Mouse (Mus musculus) bone marrow macrophage, adult 2 months (primary cell): ENCODE results near the gene 4931414P19Rik. TPM values are rescaled to one million over a fixed set of nuclear protein-coding genes. Genes with fewer than 3 reads are reported as not detected.

Source experiments
- H3K27ac ChIP-seq: 2 replicates; pipeline ENCODE4 v1.5.1; 2012; ENCODE audit warnings: low read depth, low read length; ENCODE audit not compliant: insufficient read depth
- H3K4me1 ChIP-seq: 2 replicates; pipeline ENCODE4 v1.6.1; 2012; ENCODE audit warnings: low read length; ENCODE audit not compliant: control insufficient read depth, insufficient read depth
- H3K4me3 ChIP-seq: 2 replicates; pipeline ENCODE4 v1.5.1; 2012; ENCODE audit warnings: mild to moderate bottlenecking, low read length, moderate library complexity; ENCODE audit not compliant: insufficient read depth
- CTCF ChIP-seq: IDR thresholded peaks from 2 replicates; pipeline ENCODE4 v1.5.1; 2012; ENCODE audit warnings: low read depth, mild to moderate bottlenecking, low read length, moderate library complexity
- POLR2A ChIP-seq: IDR thresholded peaks from 2 replicates; pipeline ENCODE4 v1.6.1; 2012; ENCODE audit warnings: mild to moderate bottlenecking, low read depth, low read length, borderline replicate concordance
- polyA plus RNA-seq: library from polyadenylated mRNA; stranded (reverse); fragments of >200 nt; gene quantifications from 2 replicates; pipeline ENCODE4 v1.2.4, GENCODE M21; 2012; ENCODE audit not compliant: missing spikeins, insufficient read depth, insufficient read length

Gene 4931414P19Rik
- polyA plus RNA-seq, 1 experiment: 4.1 TPM

- TF ChIP-seq CTCF: no peak
- no peak for TF ChIP-seq POLR2A
- H3K4me1 ChIP-seq: peaks cover 4% of the 10 kb centered on the region; the same call in 1 of the 2 replicates
- no peak overlapping the region for H3K4me3 ChIP-seq
- no peak overlapping the region for H3K27ac ChIP-seq
Measured at GRCm38 (mm10) chr14:54610648-54611047, 4.9 kb upstream of the 4931414P19Rik start.

DNA sequence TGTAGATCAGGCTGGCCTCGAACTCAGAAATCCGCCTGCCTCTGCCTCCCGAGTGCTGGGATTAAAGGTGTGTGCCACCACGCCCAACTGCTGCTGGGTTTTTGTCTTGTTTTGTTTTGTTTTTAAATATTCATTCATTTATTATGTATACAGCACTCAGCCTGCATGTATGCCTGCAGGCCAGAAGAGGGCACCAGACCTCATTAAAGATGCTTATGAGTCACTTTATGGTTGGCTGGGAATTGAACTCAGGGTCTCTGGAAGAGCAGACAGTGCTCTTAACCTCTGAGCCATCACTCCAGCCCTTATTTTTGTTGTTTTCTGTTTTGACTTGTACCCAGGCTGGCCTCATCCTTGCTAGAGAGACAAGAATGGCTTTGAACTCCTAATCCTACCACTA is 4.2 kb upstream of the 4931414P19Rik start:
- Histone ChIP-seq H3K27ac (no peak overlapping the region), H3K4me1 (peaks cover 6% of the 10 kb centered on the region), H3K4me3 (no peak overlapping the region)
- TF ChIP-seq POLR2A (no peak), CTCF (0 out of 2 replicates have a peak, but pooled peaks have one; percentile 31)

DNA sequence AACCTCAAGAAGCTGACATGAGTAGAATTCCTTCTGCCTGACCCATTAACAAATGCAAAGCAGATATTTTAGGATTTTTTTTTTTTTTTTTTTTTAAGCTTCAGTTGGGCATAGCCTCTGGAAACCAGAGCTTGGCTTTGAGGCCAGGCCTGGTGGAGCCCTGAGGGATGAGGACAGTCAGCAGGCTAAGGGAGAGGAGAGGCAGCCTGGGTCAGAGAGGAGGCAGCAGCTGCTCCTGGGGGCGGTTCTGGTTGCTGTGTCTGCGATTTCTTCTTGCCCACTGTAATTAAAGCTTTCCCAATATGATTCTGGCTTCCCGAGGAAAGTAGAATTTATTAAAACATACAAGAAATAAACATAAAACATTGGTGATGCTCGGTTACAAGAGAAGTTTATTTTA is 3.5 kb upstream of the 4931414P19Rik start:
- no peak overlapping the region for H3K27ac ChIP-seq
- peaks cover 6% of the 10 kb centered on the region for H3K4me1 ChIP-seq
- H3K4me3 ChIP-seq: no peak overlapping the region
- TF ChIP-seq CTCF (no peak), POLR2A (no peak)

- no peak for TF ChIP-seq CTCF
- TF ChIP-seq POLR2A: no peak
- Histone ChIP-seq H3K4me1 (peaks cover 11% of the 10 kb centered on the region), H3K27ac (no peak overlapping the region), H3K4me3 (no peak overlapping the region)
Measured at GRCm38 (mm10) chr14:54607226-54607625, 1.4 kb upstream of the 4931414P19Rik start.

DNA sequence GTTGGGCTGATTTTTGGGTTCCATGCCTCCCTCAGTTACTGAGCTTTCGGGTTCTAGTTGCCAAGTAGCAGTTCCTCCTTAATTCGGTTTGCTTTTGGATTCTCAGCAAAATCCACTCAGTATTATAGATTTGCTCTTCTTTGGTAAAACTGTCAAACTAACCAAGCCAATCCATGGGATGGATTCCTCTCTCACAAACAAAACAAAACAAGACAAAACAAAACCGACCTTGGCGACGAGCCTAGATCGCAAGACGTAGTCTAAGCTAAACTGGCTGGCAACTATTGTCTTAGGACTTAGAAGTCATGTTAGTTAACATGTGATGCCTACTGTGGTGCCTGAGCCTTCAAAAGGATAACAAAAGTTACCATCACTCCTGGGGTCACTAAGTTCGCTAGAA is 2.1 kb downstream of the 4931414P19Rik start:
- TF ChIP-seq POLR2A (no peak), CTCF (no peak)
- Histone ChIP-seq H3K4me3 (peak overlapping the region; percentile 59), H3K4me1 (peaks cover 13% of the 10 kb centered on the region), H3K27ac (peak overlapping the region; percentile 84)

DNA sequence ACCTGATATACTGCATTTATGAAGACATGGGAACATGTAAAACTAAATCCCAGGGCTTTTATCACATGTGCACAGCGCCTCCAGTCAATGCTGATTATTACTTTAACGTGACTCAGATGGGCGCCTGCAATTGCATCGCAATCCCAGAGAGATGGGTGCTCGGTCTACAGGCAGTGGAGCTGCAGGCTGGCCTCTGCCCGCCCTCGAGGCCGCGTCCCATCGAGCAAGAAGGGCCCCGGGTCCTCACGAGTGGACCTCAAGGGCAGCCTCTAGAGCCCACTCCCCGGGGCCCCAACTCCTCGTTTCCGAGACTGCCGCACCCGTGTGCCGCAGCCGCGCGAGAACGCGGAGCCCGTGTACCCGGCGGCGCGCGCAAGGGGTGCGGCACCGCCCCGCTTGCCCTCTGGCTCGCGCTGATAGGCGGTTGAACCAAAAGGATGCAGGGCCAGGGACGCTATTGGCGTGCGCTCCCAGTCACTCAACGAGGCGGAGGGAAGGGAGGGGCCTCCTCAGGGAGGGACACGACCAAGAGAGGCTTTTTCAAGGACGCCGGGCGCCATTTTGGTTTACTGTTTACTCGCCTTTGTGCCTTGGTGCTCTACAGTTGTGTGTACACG is 2.6 kb downstream of the 4931414P19Rik start:
- Histone ChIP-seq H3K4me1 (peaks cover 13% of the 10 kb centered on the region), H3K4me3 (peak overlapping the region; percentile 81), H3K27ac (peak overlapping the region; percentile 84)
- no peak for TF ChIP-seq CTCF
- no peak for TF ChIP-seq POLR2A

DNA sequence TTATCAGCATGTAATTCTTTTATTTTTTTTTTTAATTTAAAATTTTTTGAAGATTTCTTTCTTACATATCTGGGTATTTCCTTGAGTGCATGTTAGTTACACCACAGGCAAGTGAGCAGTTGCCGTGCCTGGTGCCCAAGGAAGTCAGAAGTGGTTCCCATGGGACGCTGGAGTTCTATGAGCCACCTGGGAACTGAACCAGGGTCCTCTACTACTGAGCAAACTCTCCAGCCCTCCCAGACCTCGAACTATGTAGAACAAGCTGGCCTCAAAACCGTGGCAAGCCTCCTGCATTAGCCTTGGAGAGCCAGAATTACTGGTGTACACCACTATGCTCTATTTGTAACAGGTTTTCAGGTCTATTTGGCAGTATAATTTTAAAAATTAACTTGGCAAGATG is 3.2 kb downstream of the 4931414P19Rik start:
- Histone ChIP-seq H3K4me3 (no peak overlapping the region), H3K4me1 (peaks cover 13% of the 10 kb centered on the region), H3K27ac (no peak overlapping the region; the same call in 1 of the 2 replicates)
- TF ChIP-seq POLR2A: no peak
- TF ChIP-seq CTCF: no peak

GRCm38 (mm10) chr14:54601601-54602000 is 4.2 kb downstream of the 4931414P19Rik start:
- no peak overlapping the region for H3K4me3 ChIP-seq
- TF ChIP-seq POLR2A (no peak), CTCF (no peak)
- no peak overlapping the region for H3K27ac ChIP-seq
- peaks cover 13% of the 10 kb centered on the region for H3K4me1 ChIP-seq

DNA sequence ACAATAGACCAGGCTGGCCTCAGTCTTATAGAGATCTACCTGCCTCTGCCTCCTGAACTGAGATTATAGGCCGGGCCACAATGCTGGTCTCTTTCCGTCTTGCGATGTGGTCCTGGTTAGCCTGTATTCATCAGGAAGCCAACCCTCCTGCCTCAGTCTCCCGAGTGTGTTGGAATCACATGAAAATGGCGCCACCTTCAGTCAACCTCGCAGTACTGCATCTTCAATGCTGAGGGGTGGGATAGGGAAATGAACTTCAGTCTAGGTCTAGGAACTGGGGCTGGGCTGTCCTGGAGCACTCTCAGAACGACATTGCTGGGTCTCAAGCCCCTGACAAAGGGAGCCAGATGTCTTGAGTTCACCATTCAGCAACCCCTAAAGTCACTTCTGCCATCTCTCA is 8.7 kb downstream of the 4931414P19Rik start:
- H3K4me3 ChIP-seq: no peak overlapping the region
- peaks cover under 1% of the 10 kb centered on the region for H3K4me1 ChIP-seq
- TF ChIP-seq CTCF (peak; percentile 93), POLR2A (no peak)
- no peak overlapping the region for H3K27ac ChIP-seq

GRCm38 (mm10) chr14:54594631-54595414 is 11.0 kb downstream of the 4931414P19Rik start:
- no peaks in the 10 kb centered on the region for H3K4me1 ChIP-seq
- no peak for TF ChIP-seq POLR2A
- no peak for TF ChIP-seq CTCF
- H3K27ac ChIP-seq: no peak overlapping the region
- no peak overlapping the region for H3K4me3 ChIP-seq
